Mouse (Mus musculus) lung, postnatal 0 days (tissue): ENCODE measurements around the gene Scaf1.

Experiments
- CTCF ChIP-seq: IDR thresholded peaks from 2 replicates; pipeline ENCODE4 v1.5.1; 2016; ENCODE audit warnings: antibody characterized with exemption, mild to moderate bottlenecking
- EP300 ChIP-seq: IDR thresholded peaks from 2 replicates; pipeline ENCODE4 v1.6.1; 2016; ENCODE audit warnings: antibody characterized with exemption, mild to moderate bottlenecking, control low read depth

DNA sequence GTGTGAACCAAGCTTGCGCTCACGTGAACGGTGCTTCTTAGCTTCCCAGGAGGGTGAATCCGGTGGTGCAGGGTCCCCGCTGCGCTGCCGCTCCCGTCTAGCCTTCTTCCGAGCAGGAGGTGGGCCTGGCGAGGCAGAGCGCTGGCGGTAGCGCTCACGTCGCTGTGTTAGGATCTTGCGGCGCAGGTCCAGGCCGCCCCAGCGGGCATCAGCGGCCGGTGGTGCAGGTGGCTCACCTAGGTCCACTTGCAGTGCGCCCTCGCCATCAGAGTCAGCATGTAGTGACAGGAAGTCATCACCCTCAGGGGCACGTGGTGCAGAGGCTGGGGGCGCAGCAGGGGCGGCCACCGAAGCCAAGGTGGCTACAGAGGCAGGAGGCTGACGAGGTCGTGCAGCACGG, 8.3 kb downstream of the Scaf1 start:
- TF ChIP-seq CTCF (no peak), EP300 (no peak)
